Mouse (Mus musculus): Measurements from ENCODE around the gene Apip. TPM values are rescaled to one million over a fixed set of nuclear protein-coding genes. Genes with fewer than 3 reads are reported as not detected.

The Apip gene
- total RNA-seq, 2 experiments from 2014 or later: 76.3 to 78.8 TPM

- intact Hi-C loops (cut with DNase I): no loop called here
- DNase-seq: no peak
Observed at GRCm38 (mm10) chr2:103088099-103088498, 14.6 kb downstream of the Apip start.

- intact Hi-C loops (cut with DNase I): no loop called here
Observed at GRCm38 (mm10) chr2:103089521-103089920, 16.0 kb downstream of the Apip start.

GRCm38 (mm10) chr2:103102595-103102994 is 29.1 kb downstream of the Apip start:
- intact Hi-C loops (cut with DNase I): no loop called here
- no peak for DNase-seq

More at GRCm38 (mm10) chr2:103089521-103089920, 16.0 kb downstream of the Apip start:
- DNase-seq: no peak

- intact Hi-C loops (cut with DNase I): no loop called here
- no peak for DNase-seq
Observed at GRCm38 (mm10) chr2:103106172-103106571, 32.7 kb downstream of the Apip start.

- no peak for DNase-seq
- intact Hi-C loops (cut with DNase I): no loop called here
Observed at GRCm38 (mm10) chr2:103111669-103112068, 38.2 kb downstream of the Apip start.

GRCm38 (mm10) chr2:103117212-103117611 is 43.7 kb downstream of the Apip start:
- intact Hi-C loops (cut with DNase I): no loop called here
- DNase-seq: no peak

- no peak for DNase-seq
- intact Hi-C loops (cut with DNase I): no loop called here
Observed at GRCm38 (mm10) chr2:103118324-103119196, 45.1 kb downstream of the Apip start.

- no peak for DNase-seq
- intact Hi-C loops (cut with DNase I): no loop called here
Observed at GRCm38 (mm10) chr2:103119197-103119854, 45.9 kb downstream of the Apip start.

- intact Hi-C loops (cut with DNase I): loop anchor here (2.0 kb wide), 1 partner anchor 217 kb away; no protein-coding TSS in a partner anchor
- DNase-seq: no peak
Observed at GRCm38 (mm10) chr2:103129676-103130075, 56.2 kb downstream of the Apip start.

- intact Hi-C loops (cut with DNase I): loop anchor here (2.0 kb wide), 1 partner anchor 216 kb away; no protein-coding TSS in a partner anchor
- no peak for DNase-seq
Observed at GRCm38 (mm10) chr2:103131145-103131544, 57.7 kb downstream of the Apip start.

- intact Hi-C loops (cut with DNase I): no loop called here
- DNase-seq: no peak
Observed at GRCm38 (mm10) chr2:103138529-103139265, 65.2 kb downstream of the Apip start.

Other genes with a start within 250 kb of the Apip start
- gene Cd44, start 172.0 kb upstream of the Apip start, total RNA-seq (2021): 10 to 100 TPM; 10.2 to 11.3 TPM
- gene Pdhx, start 162 bp upstream of the Apip start, total RNA-seq (2021): 100 to 1,000 TPM; 159 to 208 TPM
- not detected for gene Ehf, start 229.6 kb downstream of the Apip start, total RNA-seq (2021)